8 mouse cellular contexts compared by ENCODE assay signal in genomic region chr2:6405059-6406033, GRCm38 (mm10).
DNase-seq lines count a peak whose midpoint lies in the region; ATAC-seq and TF ChIP-seq lines count a peak whose summit lies in the region.

No protein-coding gene starts in this region.

- H3K4me2 ChIP-seq in embryonic facial prominence, embryonic 11.5 days (ENCODE audit: low read depth, low read length), result no peak overlapping the region
- no peak overlapping the region for H3K4me2 ChIP-seq in limb, embryonic 12.5 days
- no peak overlapping the region for H3K4me2 ChIP-seq in midbrain, embryonic 16.5 days (ENCODE audit: low read length)

- H3K36me3 ChIP-seq in embryonic facial prominence, embryonic 11.5 days (replicated peaks; ENCODE audit: control insufficient read depth, insufficient read depth, low read depth, low read length), result no peaks in the 10 kb centered on the region
- no peaks in the 10 kb centered on the region for H3K36me3 ChIP-seq in heart, adult 2 months (ENCODE audit: control insufficient read depth, insufficient read depth, low read length)
- H3K36me3 ChIP-seq in limb, embryonic 12.5 days, result peaks cover 10% of the 10 kb centered on the region
- H3K36me3 ChIP-seq in midbrain, embryonic 16.5 days (ENCODE audit: control insufficient read depth, insufficient read depth, low read length), result no peaks in the 10 kb centered on the region

- H3K9me3 ChIP-seq in embryonic facial prominence, embryonic 11.5 days (replicated peaks; ENCODE audit: control insufficient read depth, low read length), result no peaks in the 10 kb centered on the region
- no peaks in the 10 kb centered on the region for H3K9me3 ChIP-seq in limb, embryonic 12.5 days
- H3K9me3 ChIP-seq in midbrain, embryonic 16.5 days (replicated peaks; ENCODE audit: control insufficient read depth, low read length, poor library complexity, severe bottlenecking), result no peaks in the 10 kb centered on the region

- peak; percentile 99 for TF ChIP-seq EP300 in heart, adult 2 months (IDR thresholded peaks at IDR 0.05; ENCODE audit: insufficient read depth, low read depth, low read length)

- no peak overlapping the region for H3K4me3 ChIP-seq in embryonic facial prominence, embryonic 11.5 days (ENCODE audit: low read depth, low read length)
- H3K4me3 ChIP-seq in heart, adult 2 months, result no peak overlapping the region
- no peak overlapping the region for H3K4me3 ChIP-seq in limb, embryonic 12.5 days (replicated peaks)
- no peak overlapping the region for H3K4me3 ChIP-seq in midbrain, embryonic 16.5 days (ENCODE audit: low read depth, low read length)

- 32% methylated on average over 10 of the region's 10 CpGs for WGBS in embryonic facial prominence, embryonic 11.5 days
- WGBS in heart, adult 2 months, result 36% methylated on average over 10 of the region's 10 CpGs
- WGBS in limb, embryonic 12.5 days, result 34% methylated on average over 10 of the region's 10 CpGs
- 25% methylated on average over 10 of the region's 10 CpGs for WGBS in midbrain, embryonic 16.5 days

- H3K79me2 ChIP-seq in heart, adult 2 months (replicated peaks; ENCODE audit: control insufficient read depth, insufficient read depth, low read length), result no peaks in the 10 kb centered on the region

- TF ChIP-seq POLR2A in heart, adult 2 months (IDR thresholded peaks at IDR 0.05; ENCODE audit: insufficient read depth, low read depth, low read length), result no peak

- ATAC-seq in embryonic facial prominence, embryonic 11.5 days (replicated peaks; ENCODE audit: insufficient number of reproducible peaks, low FRiP score, low TSS enrichment, low read depth), result peak; percentile 62
- peak; percentile 26; the same call in 1 of the 2 replicates for ATAC-seq in limb, embryonic 12.5 days (ENCODE audit: insufficient number of reproducible peaks, insufficient read depth, low FRiP score, low TSS enrichment, low read depth)
- peak; percentile 90 for ATAC-seq in midbrain, embryonic 16.5 days

- DNase-seq in urinary bladder, adult 18-20 months (ENCODE audit: low spot score in 2 of 2), result peak; percentile 52 to 71
- DNase-seq in urinary bladder, postnatal 10 days (ENCODE audit: low spot score), result no peak
- DNase-seq in embryonic facial prominence, embryonic 11.5 days (ENCODE audit: low spot score), result peak; percentile 83
- peak; percentile 73 to 76 for DNase-seq in heart, adult 2 months
- DNase-seq in kidney, adult 8-10 months, result peak; percentile 82 to 89
- peak; percentile 44 to 74 for DNase-seq in spleen, postnatal 10 days (ENCODE audit: low spot score in 2 of 2)

- no peak overlapping the region for H3K27ac ChIP-seq in embryonic facial prominence, embryonic 11.5 days (replicated peaks; ENCODE audit: low read depth, low read length)
- no peak overlapping the region for H3K27ac ChIP-seq in heart, adult 2 months
- H3K27ac ChIP-seq in limb, embryonic 12.5 days, result no peak overlapping the region
- H3K27ac ChIP-seq in midbrain, embryonic 16.5 days (ENCODE audit: low read length), result no peak overlapping the region

- intact Hi-C loops in heart, adult 2 months (cut with DNase I), result loop anchor here (1.0 to 10.0 kb wide), 4 partner anchors 185 to 511 kb away; partner anchors contain the start of gene Sec61a2

- H3K27me3 ChIP-seq in embryonic facial prominence, embryonic 11.5 days (ENCODE audit: control insufficient read depth, insufficient read depth, low read length), result no peaks in the 10 kb centered on the region
- H3K27me3 ChIP-seq in heart, adult 2 months (ENCODE audit: control insufficient read depth, insufficient read depth, low read length), result no peaks in the 10 kb centered on the region
- no peaks in the 10 kb centered on the region for H3K27me3 ChIP-seq in limb, embryonic 12.5 days
- H3K27me3 ChIP-seq in midbrain, embryonic 16.5 days (ENCODE audit: control insufficient read depth, insufficient read depth, low read depth, low read length), result no peaks in the 10 kb centered on the region

- peak; percentile 94 for TF ChIP-seq CTCF in heart, adult 2 months (IDR thresholded peaks at IDR 0.05)

- no peaks in the 10 kb centered on the region for H3K4me1 ChIP-seq in embryonic facial prominence, embryonic 11.5 days (ENCODE audit: control insufficient read depth, insufficient read depth, low read length)
- peaks cover 2% of the 10 kb centered on the region for H3K4me1 ChIP-seq in heart, adult 2 months (ENCODE audit: control insufficient read depth, insufficient read depth, low read length)
- peaks cover 31% of the 10 kb centered on the region for H3K4me1 ChIP-seq in limb, embryonic 12.5 days (replicated peaks)
- H3K4me1 ChIP-seq in midbrain, embryonic 16.5 days (ENCODE audit: control insufficient read depth, insufficient read depth, low read length), result peaks cover 16% of the 10 kb centered on the region

- H3K9ac ChIP-seq in embryonic facial prominence, embryonic 11.5 days (replicated peaks; ENCODE audit: low read length), result no peak overlapping the region
- no peak overlapping the region for H3K9ac ChIP-seq in heart, adult 2 months (ENCODE audit: low read depth, low read length)
- no peak overlapping the region for H3K9ac ChIP-seq in limb, embryonic 12.5 days (replicated peaks)
- H3K9ac ChIP-seq in midbrain, embryonic 16.5 days (ENCODE audit: low read depth, low read length), result no peak overlapping the region

Comparison
In these comparisons a context has a peak if more than half of its experiments do, and no peak if none do; other contexts are left out.
1. ATAC-seq: peak in every context shown above with its lines; median percentile 90 in midbrain, embryonic 16.5 days; 62 in embryonic facial prominence, embryonic 11.5 days; 26 in limb, embryonic 12.5 days.